11 mouse cellular contexts compared by ENCODE assay signal in the genomic region with DNA sequence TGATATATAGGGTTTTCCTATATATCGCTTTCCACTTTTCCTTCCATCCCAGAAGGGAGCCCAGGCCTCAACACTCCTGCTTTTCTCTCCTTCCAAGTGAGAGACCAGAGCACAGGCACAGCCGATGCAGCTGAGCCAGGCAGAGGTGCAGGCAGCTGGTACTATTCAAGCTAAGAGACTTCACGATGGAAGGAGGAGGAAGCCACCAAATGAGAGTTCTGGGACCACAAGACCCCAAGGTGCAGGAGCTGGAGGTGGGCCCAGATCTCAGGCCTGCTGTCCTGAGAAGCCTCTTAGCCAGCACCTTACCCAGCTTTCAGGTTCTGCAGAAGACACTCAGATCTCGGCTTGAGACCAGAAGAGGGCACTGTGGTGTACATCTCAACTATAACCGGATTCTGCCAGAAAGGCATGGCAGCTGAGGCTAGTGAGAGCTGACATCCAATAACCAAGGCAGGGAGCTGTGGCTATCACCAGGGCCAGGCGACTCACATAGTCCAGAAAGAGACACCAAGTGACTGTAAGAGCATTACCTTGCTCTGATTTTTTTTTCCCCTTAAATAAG. TPM values are rescaled to one million over a fixed set of nuclear protein-coding genes. Genes with fewer than 3 reads are reported as not detected.
DNase-seq lines count a peak whose midpoint lies in the region; ATAC-seq and TF ChIP-seq lines count a peak whose summit lies in the region.
"Had no signal": no experiment of that assay in that cellular context is flagged by ENCODE, and none has a peak within 500 bp of the region (broad histone marks: within the 10 kb centered on the region; RNA-seq: fewer than 3 reads in every experiment).

No protein-coding gene starts in this region.

- ATAC-seq in forebrain, embryonic 14.5 days = no peak
- ATAC-seq in forebrain, embryonic 15.5 days (replicated peaks) = no peak
- no peak for ATAC-seq in hindbrain, embryonic 13.5 days (ENCODE audit: low FRiP score)
- no peak for ATAC-seq in lung, embryonic 14.5 days (ENCODE audit: insufficient read depth)
- no peak for ATAC-seq in stomach, postnatal 0 days (ENCODE audit: low FRiP score, low TSS enrichment)

- peaks cover 10% of the 10 kb centered on the region; the same call in 1 of the 2 replicates for H3K4me1 ChIP-seq in forebrain, embryonic 14.5 days (ENCODE audit: control insufficient read depth, insufficient read depth, low read length)
- H3K4me1 ChIP-seq in forebrain, embryonic 15.5 days = peaks cover 13% of the 10 kb centered on the region
- H3K4me1 ChIP-seq in bone marrow macrophage, adult 2 months (ENCODE audit: control insufficient read depth, insufficient read depth, low read length) = peaks cover 20% of the 10 kb centered on the region
- H3K4me1 ChIP-seq in hindbrain, embryonic 13.5 days (replicated peaks) = peaks cover 25% of the 10 kb centered on the region
- H3K4me1 ChIP-seq in lung, embryonic 14.5 days (ENCODE audit: insufficient read depth) = peaks cover 14% of the 10 kb centered on the region; the same call in 1 of the 2 replicates
- H3K4me1 ChIP-seq in stomach, postnatal 0 days (replicated peaks; ENCODE audit: control insufficient read depth, insufficient read depth) = peaks cover 7% of the 10 kb centered on the region; the same call in 1 of the 2 replicates

- H3K27ac ChIP-seq in forebrain, embryonic 14.5 days (ENCODE audit: low read depth, low read length) = no peak overlapping the region
- no peak overlapping the region for H3K27ac ChIP-seq in forebrain, embryonic 15.5 days (replicated peaks)
- H3K27ac ChIP-seq in bone marrow macrophage, adult 2 months (ENCODE audit: insufficient read depth, low read depth, low read length) = peak overlapping the region; percentile 46
- H3K27ac ChIP-seq in hindbrain, embryonic 13.5 days = no peak overlapping the region
- no peak overlapping the region for H3K27ac ChIP-seq in lung, embryonic 14.5 days (ENCODE audit: low read depth)
- no peak overlapping the region for H3K27ac ChIP-seq in stomach, postnatal 0 days (replicated peaks)

- H3K27me3 ChIP-seq in forebrain, embryonic 14.5 days (replicated peaks; ENCODE audit: control insufficient read depth, insufficient read depth, low read length) = no peaks in the 10 kb centered on the region
- no peaks in the 10 kb centered on the region for H3K27me3 ChIP-seq in forebrain, embryonic 15.5 days
- no peaks in the 10 kb centered on the region for H3K27me3 ChIP-seq in hindbrain, embryonic 13.5 days
- H3K27me3 ChIP-seq in lung, embryonic 14.5 days (ENCODE audit: insufficient read depth, low read length) = no peaks in the 10 kb centered on the region
- H3K27me3 ChIP-seq in stomach, postnatal 0 days (ENCODE audit: control insufficient read depth, insufficient read depth, low read length) = no peaks in the 10 kb centered on the region

- H3K9me3 ChIP-seq in forebrain, embryonic 14.5 days (replicated peaks; ENCODE audit: control insufficient read depth, low read length) = no peaks in the 10 kb centered on the region
- no peaks in the 10 kb centered on the region for H3K9me3 ChIP-seq in forebrain, embryonic 15.5 days
- no peaks in the 10 kb centered on the region for H3K9me3 ChIP-seq in hindbrain, embryonic 13.5 days
- H3K9me3 ChIP-seq in lung, embryonic 14.5 days (ENCODE audit: low read depth, low read length) = no peaks in the 10 kb centered on the region
- no peaks in the 10 kb centered on the region for H3K9me3 ChIP-seq in stomach, postnatal 0 days (ENCODE audit: control insufficient read depth, low read length)
- H3K9me3 ChIP-seq: G1E had no signal

- 61% methylated on average over 6 of the region's 6 CpGs for WGBS in forebrain, embryonic 14.5 days
- 64% methylated on average over 6 of the region's 6 CpGs for whole genome bisulfite sequencing in forebrain, embryonic 15.5 days
- WGBS in hindbrain, embryonic 13.5 days = 51% methylated on average over 6 of the region's 6 CpGs
- WGBS in lung, embryonic 14.5 days = 54% methylated on average over 6 of the region's 6 CpGs
- WGBS in stomach, postnatal 0 days = 51% methylated on average over 6 of the region's 6 CpGs

- no peak for TF ChIP-seq POLR2A in bone marrow macrophage, adult 2 months (IDR thresholded peaks at IDR 0.05; ENCODE audit: borderline replicate concordance, low read depth, low read length)

- H3K4me3 ChIP-seq in forebrain, embryonic 14.5 days (ENCODE audit: low read depth, low read length) = no peak overlapping the region
- H3K4me3 ChIP-seq in forebrain, embryonic 15.5 days = no peak overlapping the region
- no peak overlapping the region for H3K4me3 ChIP-seq in bone marrow macrophage, adult 2 months (ENCODE audit: insufficient read depth, low read length)
- no peak overlapping the region for H3K4me3 ChIP-seq in hindbrain, embryonic 13.5 days
- H3K4me3 ChIP-seq in lung, embryonic 14.5 days (ENCODE audit: low read depth, low read length) = no peak overlapping the region
- no peak overlapping the region for H3K4me3 ChIP-seq in stomach, postnatal 0 days (ENCODE audit: low read depth, low read length)

- no peak overlapping the region for H3K9ac ChIP-seq in forebrain, embryonic 14.5 days (ENCODE audit: low read length)
- H3K9ac ChIP-seq in forebrain, embryonic 15.5 days (replicated peaks) = no peak overlapping the region
- 0 out of 2 replicates have a peak overlapping the region, but pooled peaks have one; percentile 5 for H3K9ac ChIP-seq in hindbrain, embryonic 13.5 days
- H3K9ac ChIP-seq in lung, embryonic 14.5 days = no peak overlapping the region
- no peak overlapping the region for H3K9ac ChIP-seq in stomach, postnatal 0 days (ENCODE audit: low read length)

- TF ChIP-seq EP300 in stomach, postnatal 0 days (optimal IDR thresholded peaks at IDR 0.05) = no peak

- TF ChIP-seq CTCF in bone marrow macrophage, adult 2 months (IDR thresholded peaks at IDR 0.05; ENCODE audit: low read depth, low read length) = peak; percentile 41
- peak; percentile 58 for TF ChIP-seq CTCF in lung, embryonic 14.5 days (IDR thresholded peaks at IDR 0.05; ENCODE audit: low read depth)
- TF ChIP-seq CTCF in stomach, postnatal 0 days (IDR thresholded peaks at IDR 0.05; ENCODE audit: low read depth) = peak; percentile 72

- no peak overlapping the region for H3K4me2 ChIP-seq in forebrain, embryonic 14.5 days (ENCODE audit: low read length)
- H3K4me2 ChIP-seq in forebrain, embryonic 15.5 days (replicated peaks) = no peak overlapping the region
- no peak overlapping the region for H3K4me2 ChIP-seq in hindbrain, embryonic 13.5 days
- no peak overlapping the region for H3K4me2 ChIP-seq in lung, embryonic 14.5 days
- H3K4me2 ChIP-seq in stomach, postnatal 0 days (replicated peaks; ENCODE audit: low read depth) = no peak overlapping the region

- peaks cover 28% of the 10 kb centered on the region for H3K36me3 ChIP-seq in forebrain, embryonic 14.5 days (ENCODE audit: control insufficient read depth, insufficient read depth, low read length)
- H3K36me3 ChIP-seq in forebrain, embryonic 15.5 days = 0 out of 2 replicates have a peak, but pooled peaks cover 3% of the 10 kb centered on the region
- peaks cover 40% of the 10 kb centered on the region for H3K36me3 ChIP-seq in hindbrain, embryonic 13.5 days
- peaks cover 48% of the 10 kb centered on the region for H3K36me3 ChIP-seq in lung, embryonic 14.5 days (ENCODE audit: insufficient read depth)
- H3K36me3 ChIP-seq in stomach, postnatal 0 days (ENCODE audit: control insufficient read depth, insufficient read depth, low read length) = no peaks in the 10 kb centered on the region; the same call in 1 of the 2 replicates

- DNase-seq in forebrain, embryonic 14.5 days (ENCODE audit: low spot score) = peak; percentile 61
- peak; percentile 64 for DNase-seq in 416B (ENCODE audit: low read depth)
- DNase-seq in lung, embryonic 14.5 days = peak; percentile 77
- DNase-seq in stomach, postnatal 0 days (ENCODE audit: low spot score) = peak; percentile 47
- no peak for DNase-seq in urinary bladder, postnatal 10 days (ENCODE audit: low spot score)

RNA-seq across cellular contexts. Expression of gene Cyren, which starts 2.1 kb away (rescaled TPM):
- polyA plus RNA-seq in forebrain, embryonic 14.5 days (2014; fragmentation: Nextera tagmentation; extraction: Ambion mirVana) = 7.9 and 8.0 TPM in 2 replicates
- polyA plus RNA-seq in forebrain, embryonic 15.5 days (2015; fragmentation: Nextera tagmentation; extraction: Ambion mirVana) = 11.4 and 13.7 TPM in 2 replicates
- 10.6 and 11.6 TPM in 2 replicates for polyA plus RNA-seq in bone marrow macrophage, adult 2 months (2012; ENCODE audit: insufficient read depth, insufficient read length, missing spikeins)
- polyA plus RNA-seq in hindbrain, embryonic 13.5 days (2015; fragmentation: Nextera tagmentation; extraction: Ambion mirVana) = 10.1 and 11.2 TPM in 2 replicates
- 15.0 and 17.6 TPM in 2 replicates for polyA plus RNA-seq in lung, embryonic 14.5 days (2014; fragmentation: Nextera tagmentation; extraction: Ambion mirVana)
- polyA plus RNA-seq in stomach, postnatal 0 days (2015; fragmentation: Nextera tagmentation; extraction: Ambion mirVana) = 5.8 and 5.9 TPM in 2 replicates

RNA-seq across cellular contexts. Expression of gene Tmem140, which starts 17.0 kb away (rescaled TPM):
- 0.65 and 0.79 TPM in 2 replicates for polyA plus RNA-seq in forebrain, embryonic 14.5 days (2014; fragmentation: Nextera tagmentation; extraction: Ambion mirVana)
- 1.3 and 1.6 TPM in 2 replicates for polyA plus RNA-seq in forebrain, embryonic 15.5 days (2015; fragmentation: Nextera tagmentation; extraction: Ambion mirVana)
- polyA plus RNA-seq in bone marrow macrophage, adult 2 months (2012; ENCODE audit: insufficient read depth, insufficient read length, missing spikeins) = 74.9 and 86.3 TPM in 2 replicates
- 1.3 and 1.6 TPM in 2 replicates for polyA plus RNA-seq in hindbrain, embryonic 13.5 days (2015; fragmentation: Nextera tagmentation; extraction: Ambion mirVana)
- polyA plus RNA-seq in lung, embryonic 14.5 days (2014; fragmentation: Nextera tagmentation; extraction: Ambion mirVana) = 2.7 TPM in 2 replicates
- 7.8 and 8.3 TPM in 2 replicates for polyA plus RNA-seq in stomach, postnatal 0 days (2015; fragmentation: Nextera tagmentation; extraction: Ambion mirVana)

RNA-seq across cellular contexts. Expression of gene Wdr91, which starts 30.7 kb away (rescaled TPM):
- polyA plus RNA-seq in forebrain, embryonic 14.5 days (2014; fragmentation: Nextera tagmentation; extraction: Ambion mirVana) = 11.0 and 12.0 TPM in 2 replicates
- 11.2 and 12.4 TPM in 2 replicates for polyA plus RNA-seq in forebrain, embryonic 15.5 days (2015; fragmentation: Nextera tagmentation; extraction: Ambion mirVana)
- 85.3 and 90.3 TPM in 2 replicates for polyA plus RNA-seq in bone marrow macrophage, adult 2 months (2012; ENCODE audit: insufficient read depth, insufficient read length, missing spikeins)
- polyA plus RNA-seq in hindbrain, embryonic 13.5 days (2015; fragmentation: Nextera tagmentation; extraction: Ambion mirVana) = 12.5 and 14.5 TPM in 2 replicates
- 14.7 and 16.2 TPM in 2 replicates for polyA plus RNA-seq in lung, embryonic 14.5 days (2014; fragmentation: Nextera tagmentation; extraction: Ambion mirVana)
- 4.5 and 5.0 TPM in 2 replicates for polyA plus RNA-seq in stomach, postnatal 0 days (2015; fragmentation: Nextera tagmentation; extraction: Ambion mirVana)

RNA-seq across cellular contexts. Expression of gene Stra8, which starts 40.0 kb away (rescaled TPM):
- polyA plus RNA-seq in forebrain, embryonic 14.5 days (2014; fragmentation: Nextera tagmentation; extraction: Ambion mirVana) = not detected in 2 replicates
- not detected in 2 replicates for polyA plus RNA-seq in forebrain, embryonic 15.5 days (2015; fragmentation: Nextera tagmentation; extraction: Ambion mirVana)
- not detected in 2 replicates for polyA plus RNA-seq in bone marrow macrophage, adult 2 months (2012; ENCODE audit: insufficient read depth, insufficient read length, missing spikeins)
- polyA plus RNA-seq in hindbrain, embryonic 13.5 days (2015; fragmentation: Nextera tagmentation; extraction: Ambion mirVana) = not detected in 2 replicates
- polyA plus RNA-seq in lung, embryonic 14.5 days (2014; fragmentation: Nextera tagmentation; extraction: Ambion mirVana) = not detected in 2 replicates
- 0.10 TPM in 1 of 2 replicates, not detected in the other for polyA plus RNA-seq in stomach, postnatal 0 days (2015; fragmentation: Nextera tagmentation; extraction: Ambion mirVana)
- polyA plus RNA-seq: G1E; gonadal fat pad, adult 2 months; lung, embryonic 16.5 days had no signal
